In genomic region chr6:113855581-113855980, GRCm38 (mm10) we compare ENCODE assay signal across 20 mouse cellular contexts.
A peak's percentile ranks its signal among the peaks of the same experiment; 100 is the strongest.
DNase-seq lines count a peak whose midpoint lies in the region; ATAC-seq and TF ChIP-seq lines count a peak whose summit lies in the region.
"Had no signal": no experiment of that assay in that cellular context is flagged by ENCODE, and none has a peak within 500 bp of the region (broad histone marks: within the 10 kb centered on the region; RNA-seq: fewer than 3 reads in every experiment).

No protein-coding gene starts in this region.

- H3K4me1 ChIP-seq in hindbrain, postnatal 0 days (ENCODE audit: insufficient read depth, low read length): peaks cover 32% of the 10 kb centered on the region
- H3K4me1 ChIP-seq: embryonic facial prominence, embryonic 13.5 days; heart, embryonic 15.5 days had no signal

- H3K4me2 ChIP-seq in hindbrain, postnatal 0 days (ENCODE audit: low read depth, low read length): no peak overlapping the region
- H3K4me2 ChIP-seq: embryonic facial prominence, embryonic 13.5 days; heart, embryonic 15.5 days; liver, embryonic 11.5 days; lung, embryonic 14.5 days; neural tube, embryonic 15.5 days had no signal

- intact Hi-C loops in left cerebral cortex, adult 2 months (cut with DNase I): no loop called here
- intact Hi-C loops in left cerebral cortex, postnatal 10 days (cut with DNase I): no loop called here

- peak; percentile 79 for DNase-seq in cerebellum, adult 11-12 months
- no peak for DNase-seq in cerebellum, postnatal 4 days (ENCODE audit: low spot score in 2 of 2)
- DNase-seq in left cerebral cortex, adult 2 months (ENCODE audit: extremely low spot score in 1 of 2, low spot score in 2 of 2): no peak
- DNase-seq in left cerebral cortex, postnatal 10 days (ENCODE audit: extremely low spot score in 1 of 2, low spot score in 2 of 2): no peak
- peak; percentile 79 to 88 for DNase-seq in cerebellum, postnatal 10 days
- peak; percentile 27 for DNase-seq in hindbrain, postnatal 0 days (ENCODE audit: low spot score)
- no peak for DNase-seq in heart, adult 11 months
- DNase-seq: heart, adult 18-20 months; kidney, adult 2 months; kidney, postnatal 25 days; lung, embryonic 14.5 days; lung, postnatal 4 days; thymus, postnatal 36 days had no signal

- H3K9me3 ChIP-seq in hindbrain, postnatal 0 days (ENCODE audit: low read length): no peaks in the 10 kb centered on the region
- H3K9me3 ChIP-seq: embryonic facial prominence, embryonic 13.5 days; heart, embryonic 15.5 days; limb, embryonic 10.5 days; midbrain, embryonic 10.5 days; neural tube, embryonic 15.5 days had no signal

- no peak for TF ChIP-seq CTCF in left cerebral cortex, adult 2 months (IDR thresholded peaks at IDR 0.05)
- TF ChIP-seq CTCF in hindbrain, postnatal 0 days (IDR thresholded peaks at IDR 0.05; ENCODE audit: low read depth): no peak

- no peak overlapping the region for H3K9ac ChIP-seq in hindbrain, postnatal 0 days (replicated peaks; ENCODE audit: low read length)
- H3K9ac ChIP-seq: embryonic facial prominence, embryonic 13.5 days; heart, embryonic 15.5 days; lung, embryonic 14.5 days; neural tube, embryonic 15.5 days had no signal

- no peaks in the 10 kb centered on the region for H3K36me3 ChIP-seq in hindbrain, postnatal 0 days (ENCODE audit: insufficient read depth, low read length)
- H3K36me3 ChIP-seq: embryonic facial prominence, embryonic 13.5 days; heart, embryonic 15.5 days; limb, embryonic 10.5 days; midbrain, embryonic 10.5 days; neural tube, embryonic 15.5 days had no signal

- H3K27me3 ChIP-seq in hindbrain, postnatal 0 days (ENCODE audit: insufficient read depth, low read length): no peaks in the 10 kb centered on the region
- H3K27me3 ChIP-seq: embryonic facial prominence, embryonic 13.5 days; neural tube, embryonic 15.5 days had no signal

- ATAC-seq in hindbrain, postnatal 0 days: no peak
- no peak for ATAC-seq in erythroblast, adult 5-6 weeks (replicated peaks; ENCODE audit: low FRiP score, poor library complexity, severe bottlenecking)

- H3K27ac ChIP-seq in left cerebral cortex, adult 2 months: peak overlapping the region; percentile 87
- H3K27ac ChIP-seq in hindbrain, postnatal 0 days: 0 out of 2 replicates have a peak overlapping the region, but pooled peaks have one; percentile 58
- H3K27ac ChIP-seq: embryonic facial prominence, embryonic 13.5 days; heart, embryonic 15.5 days; limb, embryonic 10.5 days; midbrain, embryonic 10.5 days; neural tube, embryonic 15.5 days had no signal

- H3K4me3 ChIP-seq in left cerebral cortex, adult 2 months: no peak overlapping the region
- no peak overlapping the region for H3K4me3 ChIP-seq in hindbrain, postnatal 0 days (ENCODE audit: low read length)
- H3K4me3 ChIP-seq: embryonic facial prominence, embryonic 13.5 days; heart, embryonic 15.5 days; limb, embryonic 10.5 days; midbrain, embryonic 10.5 days; neural tube, embryonic 15.5 days had no signal

Comparison
In these comparisons a context has a peak if more than half of its experiments do, and no peak if none do; other contexts are left out.
1. DNase-seq: peak in cerebellum, adult 11-12 months (single experiment), cerebellum, postnatal 10 days (2 of 2) and hindbrain, postnatal 0 days (single experiment); none in cerebellum, postnatal 4 days (0 of 2), left cerebral cortex, adult 2 months (0 of 2), left cerebral cortex, postnatal 10 days (0 of 2) and heart, adult 11 months (single experiment).